Mouse (Mus musculus) heart, embryonic 14.5 days (tissue): ENCODE measurements around the gene Acaca. TPM values are rescaled to one million over a fixed set of nuclear protein-coding genes. Genes with fewer than 3 reads are reported as not detected.
A peak's percentile ranks its signal among the peaks of the same experiment; 100 is the strongest.

Experiments used
- ATAC-seq: fragments of 200-750 bp; cut with Nextera tagmentation; 2 replicates; pipeline ENCODE4 v1.8.0; 2017; ENCODE audit warnings: low read depth, moderate TSS enrichment; ENCODE audit not compliant: insufficient number of reproducible peaks, insufficient read depth, low FRiP score
- H3K27ac ChIP-seq, 2 experiments: fragments of 200-500 bp in 1 of 2; fragments of 300-500 bp in 1 of 2; sonication (generic) in 1 of 2; replicated peaks in 1 of 2; 2 replicates each; pipeline ENCODE4 v1.5.1; 2012 to 2014; ENCODE audit warnings: low read depth in 2 of 2, low read length in 2 of 2, control low read depth in 1 of 2, mild to moderate bottlenecking in 1 of 2, mixed read lengths in 1 of 2; ENCODE audit not compliant: control insufficient read depth in 1 of 2, insufficient read depth in 1 of 2
- H3K27me3 ChIP-seq: fragments of 300-500 bp; sonication (generic); 2 replicates; pipeline ENCODE4 v1.6.1; 2014; ENCODE audit warnings: mild to moderate bottlenecking, low read length, control low read depth; ENCODE audit not compliant: control insufficient read depth, insufficient read depth
- H3K36me3 ChIP-seq: fragments of 300-500 bp; sonication (generic); 2 replicates; pipeline ENCODE4 v1.6.1; 2014; ENCODE audit warnings: mild to moderate bottlenecking, control low read depth, low read length, mixed read lengths; ENCODE audit not compliant: control insufficient read depth, insufficient read depth
- H3K4me1 ChIP-seq, 2 experiments: fragments of 200-500 bp in 1 of 2; fragments of 300-500 bp in 1 of 2; sonication (generic) in 1 of 2; 2 replicates each; pipeline ENCODE4 v1.6.1; 2012 to 2014; ENCODE audit warnings: low read length in 2 of 2, control low read depth in 1 of 2, mixed read lengths in 1 of 2; ENCODE audit not compliant: control insufficient read depth in 2 of 2, insufficient read depth in 2 of 2
- H3K4me2 ChIP-seq: fragments of 300-500 bp; sonication (generic); 2 replicates; pipeline ENCODE4 v1.6.1; 2014; ENCODE audit warnings: mild to moderate bottlenecking, low read length
- H3K4me3 ChIP-seq, 2 experiments: fragments of 200-500 bp in 1 of 2; fragments of 300-500 bp in 1 of 2; sonication (generic) in 1 of 2; 2 replicates each; pipeline ENCODE4 v1.5.1; 2012 to 2014; ENCODE audit warnings: low read length in 2 of 2, mild to moderate bottlenecking in 2 of 2, control low read depth in 1 of 2, low read depth in 1 of 2, moderate library complexity in 1 of 2; ENCODE audit not compliant: control insufficient read depth in 1 of 2, insufficient read depth in 1 of 2
- H3K9ac ChIP-seq: fragments of 300-500 bp; sonication (generic); 2 replicates; pipeline ENCODE4 v1.6.1; 2014; ENCODE audit warnings: mild to moderate bottlenecking, low read length
- H3K9me3 ChIP-seq: fragments of 300-500 bp; sonication (generic); 2 replicates; pipeline ENCODE4 v1.6.1; 2016; ENCODE audit warnings: low read length, control low read depth; ENCODE audit not compliant: control insufficient read depth
- whole genome bisulfite sequencing: fragments of 180-500 bp; shearing (Covaris S2); extraction: QIAGEN DNeasy Blood & Tissue Kit; methylation state at CpG from one replicate; pipeline ENCODE4 v1.1.7; 2014; 5-methylcytosine and 5-hydroxymethylcytosine counted together
- polyA plus RNA-seq: library from polyadenylated mRNA; unstranded; fragments of >200 nt; fragmentation: Nextera tagmentation; extraction: Ambion mirVana; gene quantifications from 2 replicates; pipeline ENCODE4 v1.2.1, GENCODE M21; 2014

The Acaca gene
- polyA plus RNA-seq, result 8.3 and 8.9 TPM in 2 replicates

DNA sequence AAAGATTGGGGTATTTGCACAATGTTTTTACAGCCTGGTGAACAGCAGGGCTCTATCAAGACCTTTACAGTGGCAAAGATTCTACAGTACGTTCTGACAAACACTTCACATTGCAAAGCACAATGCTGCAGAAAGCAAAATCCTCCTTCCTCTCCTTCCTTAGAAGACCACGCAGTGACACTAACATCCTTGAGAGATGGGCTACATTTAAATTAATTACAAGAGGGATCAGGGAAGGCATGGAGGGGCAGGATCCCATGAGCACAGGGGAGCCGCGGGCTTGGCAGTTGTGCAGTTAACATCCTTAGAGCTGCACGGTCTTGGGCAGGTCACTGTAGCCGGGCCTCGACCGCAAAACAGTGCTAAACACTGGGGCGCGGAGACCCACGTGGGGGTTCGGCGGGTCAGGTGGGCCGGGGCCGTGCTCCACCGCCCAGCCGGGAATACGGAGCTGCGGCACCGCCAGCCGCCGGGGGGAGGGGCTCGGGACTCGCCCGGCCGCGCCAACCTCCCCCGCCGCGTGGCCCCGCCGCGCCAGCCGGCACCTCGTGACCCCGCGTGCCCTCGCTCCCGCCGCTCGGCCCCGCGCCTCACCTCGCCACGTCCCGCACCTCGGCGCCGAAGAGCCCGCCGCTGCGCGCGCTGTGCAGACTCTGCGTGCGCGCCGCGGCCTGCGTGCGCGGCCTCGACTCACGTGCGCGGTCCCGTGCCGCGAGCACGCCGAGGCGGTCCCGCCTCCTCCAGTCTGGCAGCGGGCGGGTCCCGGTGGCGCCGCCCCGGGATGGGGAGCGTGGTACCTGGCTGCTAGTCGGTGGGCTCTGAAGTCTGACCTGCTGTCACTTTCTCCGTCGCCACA is at the start of gene Acaca, which contains the start of gene Tada2a:
Gene Acaca, plus strand, starts transcription at position 730 of the 856 bp plus-strand sequence.
Gene Tada2a, minus strand, starts transcription at position 658 of the 856 bp plus-strand sequence.
- no peaks in the 10 kb centered on the region for H3K9me3 ChIP-seq
- H3K27me3 ChIP-seq, result no peaks in the 10 kb centered on the region
- H3K9ac ChIP-seq, result peak within 1 kb of the TSS; percentile 88
- H3K27ac ChIP-seq, result peak within 1 kb of the TSS in 1 of 2 experiments; percentile 55; a peak in 1 of 4 replicates
- peak within 1 kb of the TSS; percentile 86 for H3K4me2 ChIP-seq
- peak within 1 kb of the TSS; percentile 67 to 88 for H3K4me3 ChIP-seq
- ATAC-seq, result peak; percentile 90
- peaks cover 2 to 4% of the 10 kb centered on the region in 2 experiments; a peak in 1 of 4 replicates for H3K4me1 ChIP-seq
- H3K36me3 ChIP-seq, result peaks cover 31% of the 10 kb centered on the region
- under 1% methylated on average over 77 of the region's 83 CpGs for WGBS

DNA sequence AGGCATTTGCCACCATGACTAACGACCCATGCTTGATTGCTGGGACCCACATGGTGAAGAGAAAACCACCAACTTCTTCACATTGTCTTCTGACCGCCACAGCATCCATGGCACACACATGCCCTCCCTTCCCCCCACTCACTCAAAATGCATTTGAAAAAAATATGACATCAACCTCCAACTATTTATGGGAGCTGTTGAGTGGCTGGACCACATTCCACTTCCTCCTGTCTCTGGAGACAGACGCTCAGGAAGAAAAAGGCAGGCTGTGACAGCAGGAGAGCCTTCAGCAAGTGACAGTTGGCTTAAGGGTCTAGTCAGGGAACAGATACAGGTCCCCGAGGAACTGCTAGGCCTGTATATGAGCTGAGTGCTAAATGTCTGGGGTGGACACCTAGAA is 49.6 kb upstream of the Acaca start:
- no peak overlapping the region for H3K9ac ChIP-seq
- no peak overlapping the region for H3K4me3 ChIP-seq
- H3K4me2 ChIP-seq, result 0 out of 2 replicates have a peak overlapping the region, but pooled peaks have one; percentile 8
- H3K27me3 ChIP-seq, result no peaks in the 10 kb centered on the region
- 34% methylated on average over 4 of the region's 4 CpGs for WGBS
- peaks cover 10 to 17% of the 10 kb centered on the region in 2 experiments for H3K4me1 ChIP-seq
- peaks cover 23% of the 10 kb centered on the region; the same call in 1 of the 2 replicates for H3K36me3 ChIP-seq
- no peaks in the 10 kb centered on the region for H3K9me3 ChIP-seq
- H3K27ac ChIP-seq, result peak overlapping the region; percentile 26 to 57; a peak in 3 of 4 replicates
- ATAC-seq, result peak; percentile 61; the same call in 1 of the 2 replicates

DNA sequence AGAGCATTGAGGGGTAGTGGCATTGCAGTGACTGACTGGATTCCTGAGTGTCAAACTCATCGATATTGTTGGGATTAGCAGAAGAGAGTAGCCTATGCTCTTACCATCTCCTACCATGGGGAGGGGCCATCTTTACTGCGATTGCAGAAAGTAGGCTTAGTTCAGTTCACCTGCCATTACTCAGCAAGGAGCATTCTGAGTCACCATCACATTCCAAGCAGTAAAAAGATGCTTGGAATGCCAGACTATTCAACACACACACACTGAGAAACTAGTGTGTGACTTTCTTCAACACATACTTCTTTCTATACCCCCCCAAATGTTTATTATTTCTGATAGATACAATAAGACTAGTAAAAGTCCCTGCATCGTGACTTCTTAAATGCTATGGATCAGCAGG is 49.1 kb upstream of the Acaca start:
- ATAC-seq, result no peak
- H3K4me3 ChIP-seq, result no peak overlapping the region

DNA sequence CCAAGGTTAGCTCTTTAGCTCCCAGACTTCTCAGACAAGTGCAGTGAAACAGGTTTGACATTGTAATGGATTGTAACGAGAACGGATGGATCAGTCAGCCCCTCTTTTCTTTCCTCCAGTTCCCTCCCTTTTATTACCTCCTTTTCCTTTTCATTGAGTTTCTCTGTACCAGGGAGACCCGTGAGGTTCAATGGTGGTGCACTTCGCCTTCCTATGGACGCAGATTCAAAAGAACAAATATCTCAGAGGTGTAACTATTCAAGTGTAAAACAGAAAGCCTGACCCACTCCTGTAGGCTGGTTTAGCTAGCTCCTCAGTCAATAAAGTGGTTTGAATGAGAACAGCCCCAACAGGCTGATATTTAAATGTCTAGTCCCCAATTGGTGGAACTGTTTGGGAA is 47.6 kb upstream of the Acaca start:
- no peak overlapping the region for H3K27ac ChIP-seq
- H3K9me3 ChIP-seq, result no peaks in the 10 kb centered on the region
- WGBS, result 92% methylated on average over 5 of the region's 5 CpGs
- no peak for ATAC-seq
- H3K27me3 ChIP-seq, result no peaks in the 10 kb centered on the region
- no peak overlapping the region for H3K4me2 ChIP-seq
- H3K9ac ChIP-seq, result no peak overlapping the region
- no peak overlapping the region for H3K4me3 ChIP-seq
- H3K36me3 ChIP-seq, result peaks cover 34% of the 10 kb centered on the region
- H3K4me1 ChIP-seq, result peaks cover 10 to 17% of the 10 kb centered on the region in 2 experiments

More for the DNA sequence above, 49.1 kb upstream of the Acaca start:
- H3K9ac ChIP-seq, result no peak overlapping the region
- 63% methylated on average over 3 of the region's 3 CpGs for WGBS
- peak overlapping the region; percentile 26 to 57; a peak in 3 of 4 replicates for H3K27ac ChIP-seq
- H3K4me2 ChIP-seq, result no peak overlapping the region
- H3K27me3 ChIP-seq, result no peaks in the 10 kb centered on the region
- peaks cover 23% of the 10 kb centered on the region; the same call in 1 of the 2 replicates for H3K36me3 ChIP-seq
- H3K4me1 ChIP-seq, result peaks cover 10 to 17% of the 10 kb centered on the region in 2 experiments
- no peaks in the 10 kb centered on the region for H3K9me3 ChIP-seq

DNA sequence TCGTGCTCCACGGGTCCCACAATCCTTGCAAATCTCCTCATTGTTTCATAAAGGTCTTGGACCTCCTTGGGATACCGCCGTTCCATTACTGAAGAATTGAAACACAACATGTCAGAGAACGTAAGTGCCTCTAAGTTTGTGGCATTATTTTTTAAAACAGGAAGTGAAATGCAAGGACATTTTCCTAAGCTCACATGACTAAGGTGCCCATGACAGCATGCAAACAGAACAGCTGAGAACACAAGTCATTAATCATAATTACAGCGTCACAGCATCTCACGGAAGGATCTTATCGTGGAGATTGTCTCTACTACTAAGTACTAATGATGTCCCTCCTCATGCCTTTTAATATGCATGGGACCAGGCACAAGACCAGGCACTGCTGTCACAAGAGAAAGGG is 38.9 kb upstream of the Acaca start:
- H3K9ac ChIP-seq, result no peak overlapping the region
- no peaks in the 10 kb centered on the region for H3K27me3 ChIP-seq
- no peak for ATAC-seq
- H3K4me1 ChIP-seq, result no peaks in the 10 kb centered on the region
- no peaks in the 10 kb centered on the region for H3K9me3 ChIP-seq
- 94% methylated on average over 8 of the region's 8 CpGs for WGBS
- no peak overlapping the region for H3K27ac ChIP-seq
- H3K4me3 ChIP-seq, result no peak overlapping the region
- peaks cover 71% of the 10 kb centered on the region for H3K36me3 ChIP-seq
- no peak overlapping the region for H3K4me2 ChIP-seq

DNA sequence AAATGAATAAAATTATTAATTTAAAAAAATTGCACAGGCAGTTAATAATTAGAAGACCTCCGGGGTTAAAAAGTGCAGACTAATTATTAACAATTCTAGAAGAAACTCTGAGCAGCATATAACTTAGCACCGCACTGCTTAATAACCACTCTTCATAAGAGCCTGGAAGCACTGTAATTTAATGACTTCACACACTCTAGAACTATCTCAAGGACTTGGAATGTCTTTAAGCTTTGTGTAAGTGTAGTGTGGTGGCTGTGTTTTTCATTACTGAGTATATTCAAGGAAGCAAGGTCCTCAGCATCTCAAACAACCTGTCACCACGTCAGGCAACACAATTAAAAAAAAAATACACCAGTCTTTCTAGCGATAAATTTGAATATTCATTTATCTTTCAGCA is 34.4 kb upstream of the Acaca start:
- ATAC-seq, result no peak
- Histone ChIP-seq H3K9ac (no peak overlapping the region), H3K9me3 (no peaks in the 10 kb centered on the region), H3K4me2 (no peak overlapping the region), H3K36me3 (peaks cover 60% of the 10 kb centered on the region), H3K4me3 (no peak overlapping the region), H3K4me1 (peaks cover 3 to 4% of the 10 kb centered on the region in 2 experiments), H3K27ac (no peak overlapping the region), H3K27me3 (no peaks in the 10 kb centered on the region)
- WGBS, result 77% methylated on average over 4 of the region's 4 CpGs

DNA sequence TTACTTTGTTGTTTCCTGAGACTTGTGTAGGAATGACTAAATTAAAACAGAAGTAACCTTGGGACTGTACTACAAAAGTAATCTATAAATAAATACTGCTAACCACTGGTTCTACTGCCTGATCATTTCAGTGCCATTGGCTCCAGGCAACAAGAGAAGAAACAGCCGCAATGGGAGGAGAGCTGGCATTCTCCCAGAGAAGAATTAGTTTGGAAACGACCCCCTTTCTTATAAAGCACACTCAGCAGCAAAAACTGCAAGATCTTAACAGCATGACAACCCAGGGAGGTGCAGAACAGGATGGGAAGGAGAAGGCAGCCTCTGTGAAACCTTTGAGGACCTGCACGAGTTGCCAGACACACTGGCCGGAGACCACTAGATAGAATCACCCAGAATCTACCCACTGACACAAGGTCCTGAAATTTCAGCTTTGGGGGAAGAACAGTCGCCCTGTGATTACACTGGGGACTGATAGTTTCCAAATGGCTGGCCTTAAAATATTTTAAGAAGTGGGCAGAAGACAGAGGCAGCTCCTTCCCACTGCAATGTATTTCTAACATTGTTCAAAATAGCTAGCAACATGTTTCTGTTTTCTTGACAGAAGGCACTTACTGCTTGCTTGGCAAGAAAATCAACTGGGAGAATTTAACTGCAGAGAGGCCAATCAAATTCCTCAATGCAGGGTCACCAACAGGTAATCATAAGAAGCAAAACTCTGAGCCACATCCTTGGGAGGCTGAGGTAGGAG is 32.0 kb upstream of the Acaca start:
- ATAC-seq, result no peak
- WGBS, result 67% methylated on average over 5 of the region's 5 CpGs
- Histone ChIP-seq H3K36me3 (peaks cover 53% of the 10 kb centered on the region), H3K27me3 (no peaks in the 10 kb centered on the region), H3K4me2 (no peak overlapping the region), H3K9ac (no peak overlapping the region), H3K9me3 (no peaks in the 10 kb centered on the region), H3K4me3 (no peak overlapping the region), H3K4me1 (peaks cover 7 to 12% of the 10 kb centered on the region in 2 experiments), H3K27ac (no peak overlapping the region)
